In the genomic region with DNA sequence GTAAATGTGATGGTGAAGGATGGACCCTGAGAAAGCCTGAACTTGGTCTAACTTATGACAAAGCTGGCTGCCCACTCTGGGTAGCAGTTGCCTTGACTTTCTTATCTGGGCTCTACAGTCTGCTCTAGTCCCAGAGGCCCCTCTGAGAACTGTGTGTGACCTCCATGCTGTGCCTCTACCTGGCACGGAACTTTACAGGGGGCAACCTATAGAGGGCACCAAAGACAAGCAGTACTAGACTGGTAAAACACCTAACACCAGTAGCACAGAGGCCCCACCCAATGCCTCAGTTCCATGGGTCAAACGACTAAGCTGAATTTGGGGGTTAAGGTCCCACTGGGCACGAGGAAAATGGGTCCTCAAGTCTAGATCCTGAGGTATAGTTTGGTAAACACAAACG, we compare ENCODE assay signal across 9 mouse cellular contexts. TPM values are rescaled to one million over a fixed set of nuclear protein-coding genes. Genes with fewer than 3 reads are reported as not detected.
DNase-seq lines count a peak whose midpoint lies in the region; ATAC-seq and TF ChIP-seq lines count a peak whose summit lies in the region.
"Had no signal": no experiment of that assay in that cellular context is flagged by ENCODE, and none has a peak within 500 bp of the region (broad histone marks: within the 10 kb centered on the region; RNA-seq: fewer than 3 reads in every experiment).

No protein-coding gene starts in this region.

- no peak overlapping the region for H3K27ac ChIP-seq in kidney, embryonic 14.5 days (ENCODE audit: low read depth, low read length)
- no peak overlapping the region for H3K27ac ChIP-seq in bone marrow macrophage, adult 2 months (ENCODE audit: insufficient read depth, low read depth, low read length)
- no peak overlapping the region for H3K27ac ChIP-seq in liver, embryonic 14.5 days
- no peak overlapping the region for H3K27ac ChIP-seq in forebrain, postnatal 0 days (ENCODE audit: low read depth, low read length)
- H3K27ac ChIP-seq: embryonic facial prominence, embryonic 12.5 days had no signal

- H3K4me1 ChIP-seq in kidney, embryonic 14.5 days (ENCODE audit: control insufficient read depth, insufficient read depth, low read length), result no peaks in the 10 kb centered on the region
- H3K4me1 ChIP-seq in bone marrow macrophage, adult 2 months (ENCODE audit: control insufficient read depth, insufficient read depth, low read length), result no peaks in the 10 kb centered on the region
- H3K4me1 ChIP-seq in liver, embryonic 14.5 days (replicated peaks; ENCODE audit: control insufficient read depth in 2 of 2, insufficient read depth in 2 of 2, low read length in 1 of 2), result no peaks in the 10 kb centered on the region
- no peaks in the 10 kb centered on the region for H3K4me1 ChIP-seq in forebrain, postnatal 0 days (ENCODE audit: insufficient read depth)
- H3K4me1 ChIP-seq: embryonic facial prominence, embryonic 12.5 days had no signal

- no peak overlapping the region for H3K4me3 ChIP-seq in kidney, embryonic 14.5 days (ENCODE audit: low read length)
- H3K4me3 ChIP-seq in bone marrow macrophage, adult 2 months (ENCODE audit: insufficient read depth, low read length), result no peak overlapping the region
- no peak overlapping the region for H3K4me3 ChIP-seq in liver, embryonic 14.5 days (ENCODE audit: insufficient read depth in 1 of 2, low read depth in 2 of 2, low read length in 2 of 2)
- H3K4me3 ChIP-seq in forebrain, postnatal 0 days (ENCODE audit: low read depth, low read length), result no peak overlapping the region
- H3K4me3 ChIP-seq: embryonic facial prominence, embryonic 12.5 days had no signal

- 82% methylated on average over 4 of the region's 4 CpGs for WGBS in kidney, embryonic 14.5 days
- WGBS in liver, embryonic 14.5 days (ENCODE audit: insufficient replicate concordance), result 65% methylated on average over 4 of the region's 4 CpGs
- WGBS in forebrain, postnatal 0 days, result 81% methylated on average over 4 of the region's 4 CpGs

- no peak for TF ChIP-seq EP300 in liver, embryonic 14.5 days (IDR thresholded peaks at IDR 0.05; ENCODE audit: low read depth)

- no peaks in the 10 kb centered on the region for H3K9me3 ChIP-seq in kidney, embryonic 14.5 days (ENCODE audit: control insufficient read depth, low read length)
- no peaks in the 10 kb centered on the region for H3K9me3 ChIP-seq in liver, embryonic 14.5 days (ENCODE audit: control insufficient read depth, low read length)
- H3K9me3 ChIP-seq in forebrain, postnatal 0 days (ENCODE audit: low read length), result no peaks in the 10 kb centered on the region
- H3K9me3 ChIP-seq: embryonic facial prominence, embryonic 12.5 days had no signal

- peaks cover 100% of the 10 kb centered on the region for H3K36me3 ChIP-seq in kidney, embryonic 14.5 days (ENCODE audit: control insufficient read depth, insufficient read depth, low read length)
- H3K36me3 ChIP-seq in liver, embryonic 14.5 days (replicated peaks; ENCODE audit: control insufficient read depth, insufficient read depth, low read depth), result peaks cover 99% of the 10 kb centered on the region
- peaks cover 98% of the 10 kb centered on the region for H3K36me3 ChIP-seq in forebrain, postnatal 0 days (ENCODE audit: insufficient read depth)

- TF ChIP-seq POLR2A in bone marrow macrophage, adult 2 months (IDR thresholded peaks at IDR 0.05; ENCODE audit: borderline replicate concordance, low read depth, low read length), result no peak

- no peak overlapping the region for H3K9ac ChIP-seq in kidney, embryonic 14.5 days (ENCODE audit: low read depth, low read length)
- no peak overlapping the region for H3K9ac ChIP-seq in liver, embryonic 14.5 days (replicated peaks)
- H3K9ac ChIP-seq in forebrain, postnatal 0 days, result no peak overlapping the region
- H3K9ac ChIP-seq: embryonic facial prominence, embryonic 12.5 days had no signal

- H3K27me3 ChIP-seq in kidney, embryonic 14.5 days (ENCODE audit: control insufficient read depth, insufficient read depth, low read length), result no peaks in the 10 kb centered on the region
- H3K27me3 ChIP-seq in liver, embryonic 14.5 days (ENCODE audit: control insufficient read depth, insufficient read depth, low read length), result no peaks in the 10 kb centered on the region
- H3K27me3 ChIP-seq in forebrain, postnatal 0 days (ENCODE audit: insufficient read depth, low read length), result no peaks in the 10 kb centered on the region
- H3K27me3 ChIP-seq: embryonic facial prominence, embryonic 12.5 days had no signal

- TF ChIP-seq CTCF in bone marrow macrophage, adult 2 months (IDR thresholded peaks at IDR 0.05; ENCODE audit: low read depth, low read length), result peak; percentile 17; the same call in 1 of the 2 replicates
- peak; percentile 74 for TF ChIP-seq CTCF in liver, embryonic 14.5 days (IDR thresholded peaks at IDR 0.05; ENCODE audit: low read depth)
- no peak for TF ChIP-seq CTCF in forebrain, postnatal 0 days (IDR thresholded peaks at IDR 0.05; ENCODE audit: low read depth)

- H3K4me2 ChIP-seq in kidney, embryonic 14.5 days (replicated peaks; ENCODE audit: low read depth, low read length), result no peak overlapping the region
- no peak overlapping the region for H3K4me2 ChIP-seq in liver, embryonic 14.5 days (ENCODE audit: low read depth)
- H3K4me2 ChIP-seq in forebrain, postnatal 0 days (ENCODE audit: low read depth), result no peak overlapping the region
- H3K4me2 ChIP-seq: embryonic facial prominence, embryonic 12.5 days had no signal

- peak; percentile 29 for DNase-seq in kidney, adult 18-20 months
- DNase-seq in liver, embryonic 14.5 days (ENCODE audit: low read depth in 3 of 3, low spot score in 3 of 3), result peak; percentile 28 to 37 (median 33)
- peak; percentile 40 to 71 for DNase-seq in thymus, postnatal 10 days (ENCODE audit: low spot score in 2 of 2)
- no peak for DNase-seq in right cerebral cortex, postnatal 4 days
- no peak for DNase-seq in gastrocnemius, postnatal 10 days
- no peak for DNase-seq in forebrain, postnatal 0 days

- ATAC-seq in kidney, embryonic 14.5 days (ENCODE audit: low FRiP score, low TSS enrichment), result no peak
- ATAC-seq in liver, embryonic 14.5 days (ENCODE audit: insufficient read depth), result peak; percentile 69; the same call in 1 of the 2 replicates
- no peak for ATAC-seq in forebrain, postnatal 0 days

RNA-seq across cellular contexts. Expression of a gene that starts 17.7 kb away (rescaled TPM):
- 327 and 329 TPM in 2 replicates for polyA plus RNA-seq in kidney, embryonic 14.5 days (2014; fragmentation: Nextera tagmentation; extraction: Ambion mirVana)
- polyA plus RNA-seq in bone marrow macrophage, adult 2 months (2012; ENCODE audit: insufficient read depth, insufficient read length, missing spikeins), result 65.4 and 71.5 TPM in 2 replicates
- 74.2 and 104 TPM in 2 replicates for polyA plus RNA-seq in liver, embryonic 14.5 days (2012; rRNA removed)
- polyA plus RNA-seq in liver, embryonic 14.5 days (2014; fragmentation: Nextera tagmentation; extraction: Ambion mirVana), result 170 and 181 TPM in 2 replicates
- total RNA-seq in gastrocnemius, postnatal 10 days (2021), result 100 to 1,000 TPM; 131 to 133 TPM
- total RNA-seq in forebrain, postnatal 0 days (2014; rRNA removed), result 129 and 137 TPM in 2 replicates
- polyA plus RNA-seq in forebrain, postnatal 0 days (2015; fragmentation: Nextera tagmentation; extraction: Ambion mirVana), result 232 and 242 TPM in 2 replicates

RNA-seq across cellular contexts. Expression of a gene that starts 28.2 kb away (rescaled TPM):
- polyA plus RNA-seq in kidney, embryonic 14.5 days (2014; fragmentation: Nextera tagmentation; extraction: Ambion mirVana), result 82.3 and 90.0 TPM in 2 replicates
- polyA plus RNA-seq in bone marrow macrophage, adult 2 months (2012; ENCODE audit: insufficient read depth, insufficient read length, missing spikeins), result 9.2 and 11.9 TPM in 2 replicates
- polyA plus RNA-seq in liver, embryonic 14.5 days (2012; rRNA removed), result 70.6 and 84.8 TPM in 2 replicates
- polyA plus RNA-seq in liver, embryonic 14.5 days (2014; fragmentation: Nextera tagmentation; extraction: Ambion mirVana), result 50.2 and 56.1 TPM in 2 replicates
- 10 to 100 TPM; 15.9 to 19.2 TPM for total RNA-seq in gastrocnemius, postnatal 10 days (2021)
- total RNA-seq in forebrain, postnatal 0 days (2014; rRNA removed), result 55.5 and 72.4 TPM in 2 replicates
- 40.7 and 43.1 TPM in 2 replicates for polyA plus RNA-seq in forebrain, postnatal 0 days (2015; fragmentation: Nextera tagmentation; extraction: Ambion mirVana)

RNA-seq across cellular contexts. Expression of a gene that starts 36.6 kb away (rescaled TPM):
- 2.0 and 2.2 TPM in 2 replicates for polyA plus RNA-seq in kidney, embryonic 14.5 days (2014; fragmentation: Nextera tagmentation; extraction: Ambion mirVana)
- polyA plus RNA-seq in bone marrow macrophage, adult 2 months (2012; ENCODE audit: insufficient read depth, insufficient read length, missing spikeins), result 1.4 and 1.7 TPM in 2 replicates
- 8.1 and 9.3 TPM in 2 replicates for polyA plus RNA-seq in liver, embryonic 14.5 days (2012; rRNA removed)
- polyA plus RNA-seq in liver, embryonic 14.5 days (2014; fragmentation: Nextera tagmentation; extraction: Ambion mirVana), result 6.8 and 7.6 TPM in 2 replicates
- total RNA-seq in gastrocnemius, postnatal 10 days (2021), result 1 to 10 TPM; 4.4 to 4.7 TPM
- total RNA-seq in forebrain, postnatal 0 days (2014; rRNA removed), result 8.6 and 13.8 TPM in 2 replicates
- polyA plus RNA-seq in forebrain, postnatal 0 days (2015; fragmentation: Nextera tagmentation; extraction: Ambion mirVana), result 16.4 and 20.6 TPM in 2 replicates

RNA-seq across cellular contexts. Expression of a gene that starts 43.5 kb away (rescaled TPM):
- 71.8 and 87.1 TPM in 2 replicates for polyA plus RNA-seq in kidney, embryonic 14.5 days (2014; fragmentation: Nextera tagmentation; extraction: Ambion mirVana)
- polyA plus RNA-seq in bone marrow macrophage, adult 2 months (2012; ENCODE audit: insufficient read depth, insufficient read length, missing spikeins), result 53.0 and 54.5 TPM in 2 replicates
- polyA plus RNA-seq in liver, embryonic 14.5 days (2012; rRNA removed), result 47.6 and 55.9 TPM in 2 replicates
- polyA plus RNA-seq in liver, embryonic 14.5 days (2014; fragmentation: Nextera tagmentation; extraction: Ambion mirVana), result 43.1 and 48.6 TPM in 2 replicates
- 10 to 100 TPM; 18.4 to 25.7 TPM for total RNA-seq in gastrocnemius, postnatal 10 days (2021)
- total RNA-seq in forebrain, postnatal 0 days (2014; rRNA removed), result 83.1 and 101 TPM in 2 replicates
- polyA plus RNA-seq in forebrain, postnatal 0 days (2015; fragmentation: Nextera tagmentation; extraction: Ambion mirVana), result 36.2 and 39.9 TPM in 2 replicates

RNA-seq across cellular contexts. Expression of a gene that starts 47.7 kb away (rescaled TPM):
- 6.1 and 7.8 TPM in 2 replicates for polyA plus RNA-seq in kidney, embryonic 14.5 days (2014; fragmentation: Nextera tagmentation; extraction: Ambion mirVana)
- 19.9 and 23.5 TPM in 2 replicates for polyA plus RNA-seq in bone marrow macrophage, adult 2 months (2012; ENCODE audit: insufficient read depth, insufficient read length, missing spikeins)
- 11.5 and 13.0 TPM in 2 replicates for polyA plus RNA-seq in liver, embryonic 14.5 days (2012; rRNA removed)
- 1.1 and 1.7 TPM in 2 replicates for polyA plus RNA-seq in liver, embryonic 14.5 days (2014; fragmentation: Nextera tagmentation; extraction: Ambion mirVana)
- 1 to 10 TPM; 4.8 to 7.6 TPM for total RNA-seq in gastrocnemius, postnatal 10 days (2021)
- total RNA-seq in forebrain, postnatal 0 days (2014; rRNA removed), result 18.0 and 22.1 TPM in 2 replicates
- 5.0 and 19.6 TPM in 2 replicates for polyA plus RNA-seq in forebrain, postnatal 0 days (2015; fragmentation: Nextera tagmentation; extraction: Ambion mirVana)

Comparison
In these comparisons a context has a peak if more than half of its experiments do, and no peak if none do; other contexts are left out.
1. DNase-seq: peak in kidney, adult 18-20 months (single experiment), liver, embryonic 14.5 days (3 of 3) and thymus, postnatal 10 days (2 of 2); none in right cerebral cortex, postnatal 4 days (single experiment), gastrocnemius, postnatal 10 days (single experiment) and forebrain, postnatal 0 days (single experiment).